Mouse (Mus musculus) lung, embryonic 15.5 days (tissue): ENCODE results near the gene Ubald1. TPM values are rescaled to one million over a fixed set of nuclear protein-coding genes. Genes with fewer than 3 reads are reported as not detected.
A peak's percentile ranks its signal among the peaks of the same experiment; 100 is the strongest.

Source experiments
- ATAC-seq: fragments of 200-750 bp; cut with Nextera tagmentation; 2 replicates; pipeline ENCODE4 v1.8.0; 2017; ENCODE audit warnings: moderate number of reproducible peaks, borderline replicate concordance; ENCODE audit not compliant: low FRiP score, low TSS enrichment; ENCODE audit errors: extremely low read depth
- H3K27ac ChIP-seq: fragments of 300-500 bp; sonication (generic); 2 replicates; pipeline ENCODE4 v1.5.1; 2015; ENCODE audit warnings: moderate library complexity, mild to moderate bottlenecking, inconsistent platforms
- H3K27me3 ChIP-seq: fragments of 300-500 bp; sonication (generic); 2 replicates; pipeline ENCODE4 v1.6.1; 2015; ENCODE audit warnings: inconsistent platforms
- H3K36me3 ChIP-seq: fragments of 300-500 bp; sonication (generic); 2 replicates; pipeline ENCODE4 v1.6.1; 2015; ENCODE audit warnings: inconsistent platforms
- H3K4me1 ChIP-seq: fragments of 300-500 bp; sonication (generic); 2 replicates; pipeline ENCODE4 v1.6.1; 2015; ENCODE audit warnings: inconsistent platforms
- H3K4me2 ChIP-seq: fragments of 300-500 bp; sonication (generic); 2 replicates; pipeline ENCODE4 v1.6.1; 2015; ENCODE audit warnings: inconsistent platforms, mild to moderate bottlenecking, moderate library complexity
- H3K4me3 ChIP-seq: fragments of 300-500 bp; sonication (generic); 2 replicates; pipeline ENCODE4 v1.5.1; 2015; ENCODE audit warnings: mild to moderate bottlenecking, inconsistent platforms
- H3K9ac ChIP-seq: fragments of 300-500 bp; sonication (generic); 2 replicates; pipeline ENCODE4 v1.6.1; 2015; ENCODE audit warnings: inconsistent platforms
- H3K9me3 ChIP-seq: fragments of 300-500 bp; sonication (generic); 2 replicates; pipeline ENCODE4 v1.6.1; 2016; ENCODE audit warnings: inconsistent platforms
- WGBS: fragments of 180-500 bp; shearing (Covaris S2); methylation state at CpG from one replicate; pipeline ENCODE4 v1.1.7; 2015; 5-methylcytosine and 5-hydroxymethylcytosine counted together
- polyA plus RNA-seq: library from polyadenylated mRNA; unstranded; fragments of >200 nt; fragmentation: Nextera tagmentation; extraction: Ambion mirVana; gene quantifications from 2 replicates; pipeline ENCODE4 v1.2.1, GENCODE M21; 2015

Gene Ubald1
- 35.7 TPM in 2 replicates for polyA plus RNA-seq

- H3K4me3 ChIP-seq: peak within 1 kb of the TSS; percentile 76
- WGBS: under 1% methylated on average over 48 of the region's 48 CpGs
- H3K4me1 ChIP-seq: peaks cover 49% of the 10 kb centered on the region
- H3K36me3 ChIP-seq: peaks cover under 1% of the 10 kb centered on the region; the same call in 1 of the 2 replicates
- H3K9me3 ChIP-seq: no peaks in the 10 kb centered on the region
- H3K9ac ChIP-seq: peak within 1 kb of the TSS; percentile 81
- ATAC-seq: peak; percentile 87
- H3K27ac ChIP-seq: peak within 1 kb of the TSS; percentile 99
- peak within 1 kb of the TSS; percentile 69 for H3K4me2 ChIP-seq
- no peaks in the 10 kb centered on the region for H3K27me3 ChIP-seq
Measured at GRCm38 (mm10) chr16:4880136-4880825, at the start of gene Ubald1. Gene Ubald1 (minus strand): TSS chr16:4880315.

- Histone ChIP-seq H3K4me1 (no peaks in the 10 kb centered on the region), H3K27me3 (no peaks in the 10 kb centered on the region), H3K36me3 (peaks cover 91% of the 10 kb centered on the region), H3K4me2 (no peak overlapping the region), H3K4me3 (no peak overlapping the region), H3K27ac (no peak overlapping the region), H3K9me3 (no peaks in the 10 kb centered on the region), H3K9ac (no peak overlapping the region)
- no peak for ATAC-seq
- 60% methylated on average over 2 of the region's 2 CpGs for WGBS
Measured at GRCm38 (mm10) chr16:4928474-4928873, 48.4 kb upstream of the Ubald1 start.

GRCm38 (mm10) chr16:4927967-4928366, 47.9 kb upstream of the Ubald1 start:
- Histone ChIP-seq H3K27ac (no peak overlapping the region), H3K9ac (no peak overlapping the region), H3K9me3 (no peaks in the 10 kb centered on the region), H3K36me3 (peaks cover 91% of the 10 kb centered on the region), H3K4me3 (no peak overlapping the region), H3K27me3 (no peaks in the 10 kb centered on the region), H3K4me2 (no peak overlapping the region), H3K4me1 (no peaks in the 10 kb centered on the region)
- ATAC-seq: no peak
- 91% methylated on average over 7 of the region's 7 CpGs for WGBS

GRCm38 (mm10) chr16:4923996-4924395, 43.9 kb upstream of the Ubald1 start:
- H3K4me3 ChIP-seq: no peak overlapping the region
- no peak overlapping the region for H3K9ac ChIP-seq
- H3K4me2 ChIP-seq: no peak overlapping the region
- no peaks in the 10 kb centered on the region for H3K9me3 ChIP-seq
- no peak overlapping the region for H3K27ac ChIP-seq
- H3K4me1 ChIP-seq: no peaks in the 10 kb centered on the region
- WGBS: 92% methylated on average over 5 of the region's 5 CpGs
- no peak for ATAC-seq
- no peaks in the 10 kb centered on the region for H3K27me3 ChIP-seq
- H3K36me3 ChIP-seq: peaks cover 67% of the 10 kb centered on the region

- Histone ChIP-seq H3K36me3 (peaks cover 59% of the 10 kb centered on the region), H3K9me3 (no peaks in the 10 kb centered on the region), H3K4me3 (no peak overlapping the region), H3K27me3 (no peaks in the 10 kb centered on the region), H3K4me1 (no peaks in the 10 kb centered on the region), H3K4me2 (no peak overlapping the region), H3K27ac (no peak overlapping the region), H3K9ac (no peak overlapping the region)
- no peak for ATAC-seq
- WGBS: 90% methylated on average over 6 of the region's 6 CpGs
Measured at GRCm38 (mm10) chr16:4922481-4922880, 42.4 kb upstream of the Ubald1 start.

GRCm38 (mm10) chr16:4920556-4920955, 40.4 kb upstream of the Ubald1 start:
- ATAC-seq: no peak
- Histone ChIP-seq H3K4me1 (no peaks in the 10 kb centered on the region), H3K9me3 (no peaks in the 10 kb centered on the region), H3K27me3 (no peaks in the 10 kb centered on the region), H3K36me3 (peaks cover 62% of the 10 kb centered on the region), H3K27ac (peak overlapping the region; percentile 13; the same call in 1 of the 2 replicates), H3K9ac (no peak overlapping the region), H3K4me3 (no peak overlapping the region), H3K4me2 (no peak overlapping the region)
- 68% methylated on average over 4 of the region's 4 CpGs for WGBS

- Histone ChIP-seq H3K36me3 (peaks cover 41% of the 10 kb centered on the region), H3K9ac (no peak overlapping the region)
- 91% methylated on average over 2 of the region's 2 CpGs for WGBS
Measured at GRCm38 (mm10) chr16:4916608-4917007, 36.5 kb upstream of the Ubald1 start.

GRCm38 (mm10) chr16:4915931-4916330, 35.8 kb upstream of the Ubald1 start:
- Histone ChIP-seq H3K4me1 (peaks cover 15% of the 10 kb centered on the region), H3K9ac (no peak overlapping the region), H3K4me3 (no peak overlapping the region), H3K36me3 (peaks cover 47% of the 10 kb centered on the region), H3K9me3 (no peaks in the 10 kb centered on the region), H3K27me3 (no peaks in the 10 kb centered on the region), H3K27ac (no peak overlapping the region), H3K4me2 (no peak overlapping the region)
- 75% methylated on average over 3 of the region's 3 CpGs for WGBS
- ATAC-seq: no peak

More at GRCm38 (mm10) chr16:4916608-4917007, 36.5 kb upstream of the Ubald1 start:
- no peak overlapping the region for H3K27ac ChIP-seq
- no peaks in the 10 kb centered on the region for H3K9me3 ChIP-seq
- H3K4me2 ChIP-seq: no peak overlapping the region
- no peak overlapping the region for H3K4me3 ChIP-seq
- ATAC-seq: no peak
- no peaks in the 10 kb centered on the region for H3K27me3 ChIP-seq
- peaks cover 15% of the 10 kb centered on the region for H3K4me1 ChIP-seq

- Histone ChIP-seq H3K4me1 (peaks cover 15% of the 10 kb centered on the region), H3K4me3 (no peak overlapping the region), H3K4me2 (peak overlapping the region; percentile 33; the same call in 1 of the 2 replicates), H3K9ac (no peak overlapping the region), H3K9me3 (no peaks in the 10 kb centered on the region), H3K27me3 (no peaks in the 10 kb centered on the region), H3K36me3 (peaks cover 59% of the 10 kb centered on the region), H3K27ac (peak overlapping the region; percentile 83)
- WGBS: 31% methylated on average over 12 of the region's 12 CpGs
- peak; percentile 73; the same call in 1 of the 2 replicates for ATAC-seq
Measured at GRCm38 (mm10) chr16:4913783-4914735, 33.9 kb upstream of the Ubald1 start.

- Histone ChIP-seq H3K9me3 (no peaks in the 10 kb centered on the region), H3K27ac (peak overlapping the region; percentile 83), H3K4me2 (peak overlapping the region; percentile 33; the same call in 1 of the 2 replicates), H3K36me3 (peaks cover 54% of the 10 kb centered on the region), H3K4me1 (peaks cover 15% of the 10 kb centered on the region), H3K4me3 (no peak overlapping the region), H3K27me3 (no peaks in the 10 kb centered on the region), H3K9ac (no peak overlapping the region)
- ATAC-seq: peak; percentile 29
- WGBS: 65% methylated on average over 11 of the region's 11 CpGs
Measured at GRCm38 (mm10) chr16:4912907-4913782, 33.0 kb upstream of the Ubald1 start.

- no peak for ATAC-seq
- H3K4me2 ChIP-seq: no peak overlapping the region
- H3K27me3 ChIP-seq: no peaks in the 10 kb centered on the region
- no peak overlapping the region for H3K4me3 ChIP-seq
- no peaks in the 10 kb centered on the region for H3K9me3 ChIP-seq
- H3K36me3 ChIP-seq: peaks cover 53% of the 10 kb centered on the region
- peaks cover 21% of the 10 kb centered on the region for H3K4me1 ChIP-seq
- H3K9ac ChIP-seq: no peak overlapping the region
- peak overlapping the region; percentile 83 for H3K27ac ChIP-seq
- WGBS: 73% methylated on average over 10 of the region's 10 CpGs
Measured at GRCm38 (mm10) chr16:4912074-4912648, 32.0 kb upstream of the Ubald1 start.
